Mouse (Mus musculus): ENCODE measurements at regions not wholly inside any gene's neighbourhood (a gene's known extent, or its start where the extent isn't known, plus 50 kb on each side); places are given as distances from the start of the nearest gene placed in this dataset.

- DNase-seq (ENCODE audit: low spot score in 2 of 2) = no peak
Observed at GRCm38 (mm10) chr3:62985033-62985432, 256.3 kb upstream of the Mme start.

- no peak for DNase-seq (ENCODE audit: low spot score in 2 of 2)
Observed at GRCm38 (mm10) chr3:62976906-62977305, 264.4 kb upstream of the Mme start.

GRCm38 (mm10) chr3:62963244-62963643 is 278.1 kb upstream of the Mme start:
- no peak for DNase-seq (ENCODE audit: low spot score in 2 of 2)

GRCm38 (mm10) chr3:62962608-62963007 is 278.7 kb upstream of the Mme start:
- no peak for DNase-seq (ENCODE audit: low spot score in 2 of 2)

DNA sequence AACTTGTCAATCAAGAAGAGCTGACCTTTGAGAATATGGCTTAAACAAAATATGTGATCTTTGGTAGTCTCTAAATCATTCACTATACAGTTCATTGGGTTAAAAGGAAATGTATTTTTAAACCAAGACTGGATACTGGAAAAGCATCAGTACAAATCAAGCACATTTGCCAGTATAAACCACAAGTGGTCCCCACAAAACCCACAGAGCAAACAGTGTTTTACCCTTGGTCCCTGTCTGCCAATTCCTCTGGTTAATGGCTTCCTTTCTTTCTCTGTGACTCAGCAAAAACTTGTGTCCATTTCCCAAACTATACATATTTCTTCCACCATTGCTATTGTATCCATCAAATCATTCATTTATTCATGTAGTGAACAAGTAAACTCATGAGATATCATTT is 296.0 kb upstream of the Mme start:
- DNase-seq (ENCODE audit: low spot score in 2 of 2) = no peak

DNA sequence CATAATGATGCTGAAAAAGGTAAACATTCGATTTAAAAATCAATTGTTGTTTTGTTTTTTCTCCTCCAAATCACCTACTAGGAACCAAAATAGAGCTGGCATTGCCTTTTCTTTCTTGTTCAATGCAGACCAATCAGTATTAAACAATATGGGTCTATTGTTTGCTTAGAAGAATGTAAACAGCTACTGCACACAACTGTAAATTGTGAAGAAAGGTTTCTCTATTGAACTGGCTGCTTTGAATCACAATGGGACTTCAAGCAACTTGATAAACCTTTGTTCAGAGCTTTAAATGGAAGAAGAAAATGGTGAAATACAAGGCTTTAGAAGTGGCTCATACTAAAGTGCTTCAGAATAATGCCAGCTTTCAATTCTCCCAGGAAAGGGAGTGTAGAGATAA is 302.7 kb upstream of the Mme start:
- no peak for DNase-seq (ENCODE audit: low spot score in 2 of 2)

- DNase-seq (ENCODE audit: low spot score in 2 of 2) = peak; percentile 6 to 20
Observed at GRCm38 (mm10) chr3:62924441-62924840, 316.9 kb upstream of the Mme start.

- no peak for DNase-seq (ENCODE audit: low spot score in 2 of 2)
Observed at GRCm38 (mm10) chr3:62916899-62917298, 312.0 kb upstream of the Gpr149 start.

DNA sequence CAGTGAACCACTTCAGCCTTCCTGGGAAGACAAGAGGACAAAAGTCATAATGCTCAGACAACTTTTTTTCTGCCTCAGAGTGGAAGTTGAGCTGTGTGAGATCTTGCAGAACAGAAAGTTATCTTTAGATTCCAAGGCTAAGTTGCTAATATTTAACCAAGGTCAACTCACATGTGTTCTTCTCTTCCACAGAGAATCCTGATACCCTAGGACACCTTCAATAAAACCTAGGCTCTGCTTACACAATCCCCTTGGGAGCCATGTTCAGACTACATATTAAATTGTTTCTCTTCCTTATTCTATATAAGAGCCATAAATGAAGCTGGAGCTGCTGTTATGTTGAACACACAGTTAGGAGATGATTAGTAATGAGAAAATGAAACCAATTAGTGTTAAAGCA is 280.2 kb upstream of the Gpr149 start:
- no peak for DNase-seq (ENCODE audit: low spot score in 2 of 2)

GRCm38 (mm10) chr3:62882310-62883073 is 277.6 kb upstream of the Gpr149 start:
- no peak for DNase-seq (ENCODE audit: low spot score in 2 of 2)

GRCm38 (mm10) chr3:62860731-62861130 is 255.8 kb upstream of the Gpr149 start:
- peak; percentile 36 to 55 for DNase-seq (ENCODE audit: low spot score in 2 of 2)

DNA sequence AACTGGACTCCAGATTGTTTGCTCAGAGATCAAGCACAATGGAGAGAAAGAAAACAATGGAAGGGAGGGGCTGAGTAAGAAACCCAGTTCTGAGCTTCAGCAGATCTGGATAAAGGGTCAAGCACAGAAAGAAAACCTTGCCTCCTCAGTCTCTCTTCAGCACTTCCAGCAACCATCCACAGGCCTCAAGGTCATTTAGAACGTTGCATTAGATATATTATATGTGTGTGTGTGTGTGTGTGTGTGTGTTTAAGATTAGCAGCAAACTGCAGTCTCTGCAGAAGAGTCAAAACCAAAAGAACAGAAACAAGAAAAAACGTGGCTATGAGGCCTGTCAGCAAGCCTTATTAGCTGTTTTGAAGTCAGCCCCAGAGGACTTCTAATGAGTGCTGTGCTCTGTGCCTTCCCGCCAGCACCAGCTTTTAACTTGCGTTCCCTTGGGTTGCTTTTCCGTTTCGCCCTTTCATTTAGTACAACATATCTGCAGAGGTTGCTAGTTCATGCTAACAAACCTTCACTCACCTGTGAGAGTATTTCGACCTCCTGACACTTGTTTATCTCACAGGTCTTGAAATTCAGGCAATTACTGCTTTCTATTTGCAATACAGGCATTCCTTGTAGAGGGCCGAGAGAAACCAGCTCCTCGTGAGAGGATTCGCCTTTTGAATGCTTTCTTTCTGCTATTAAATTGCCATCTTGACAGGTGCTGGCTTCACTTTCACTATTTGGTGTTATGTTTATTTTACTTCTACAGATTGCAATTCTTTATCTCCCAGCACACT is 230.9 kb upstream of the Gpr149 start:
- DNase-seq (ENCODE audit: low spot score in 2 of 2) = no peak

GRCm38 (mm10) chr3:62823892-62824291 is 219.0 kb upstream of the Gpr149 start:
- no peak for DNase-seq (ENCODE audit: low spot score in 2 of 2)

- DNase-seq (ENCODE audit: low spot score in 2 of 2) = no peak
Observed at GRCm38 (mm10) chr3:62801044-62801443, 196.1 kb upstream of the Gpr149 start.

DNA sequence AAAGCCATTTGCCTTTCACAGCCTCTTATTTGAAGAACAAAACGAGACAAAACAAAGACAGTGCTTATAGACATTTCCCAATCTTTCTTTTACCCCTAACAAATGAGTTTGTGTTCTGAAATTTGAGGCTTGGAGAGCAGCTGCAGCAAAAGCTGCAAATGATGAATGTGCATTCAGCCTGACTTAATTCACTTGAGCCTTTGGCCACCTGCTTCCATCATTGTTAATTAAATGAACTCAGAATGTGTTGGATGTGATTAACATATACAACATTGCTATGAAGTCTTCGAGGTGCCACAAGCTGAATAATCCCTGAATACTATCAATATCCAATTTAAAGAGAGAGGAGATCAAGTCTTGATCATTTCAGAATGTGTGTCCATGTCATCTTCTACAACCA is 181.3 kb upstream of the Gpr149 start:
- DNase-seq (ENCODE audit: low spot score in 2 of 2) = no peak
